Mouse (Mus musculus) inflammation-experienced regulatory T-cells, adult 16 weeks (primary cell): Measurements from ENCODE around the gene Tmco5b. TPM values are rescaled to one million over a fixed set of nuclear protein-coding genes. Genes with fewer than 3 reads are reported as not detected.

Source experiments
- polyA plus RNA-seq: library from polyadenylated mRNA; unstranded; fragments of 100-300 nt; shearing (Covaris generic); gene quantifications from one replicate; pipeline ENCODE4 v1.2.1, GENCODE M21; 2017

Tmco5b gene
- polyA plus RNA-seq, result not detected

DNA sequence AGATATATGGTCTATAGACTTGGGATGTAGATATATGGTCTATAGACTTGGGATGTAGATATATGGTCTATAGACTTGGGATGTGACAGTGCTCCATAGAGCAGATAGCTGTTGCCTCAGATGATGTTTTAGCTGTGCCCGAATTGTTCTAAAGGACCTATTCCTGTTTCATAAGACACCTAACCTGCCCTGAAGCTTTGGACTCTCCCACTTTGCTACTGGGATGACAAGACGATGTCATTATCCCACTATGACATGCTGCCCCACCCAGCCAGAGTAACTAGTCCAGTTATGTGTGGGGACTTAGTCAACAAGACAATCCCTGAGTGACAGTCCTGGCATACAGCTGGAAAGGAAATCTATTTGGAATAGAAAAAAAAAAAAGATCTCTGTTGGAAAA lies at the start of gene Tmco5b:
TSS of gene Tmco5b (plus strand) at position 301 of the 400 bp plus-strand sequence.

Other genes starting within 250 kb of the Tmco5b start
- 2.1 TPM for gene Ryr3, start 68.6 kb upstream of the Tmco5b start, polyA plus RNA-seq
- gene Fmn1, start 42.0 kb downstream of the Tmco5b start, polyA plus RNA-seq, result 1.2 TPM